Mouse (Mus musculus) ES-E14 (cell line): ENCODE results near the gene Rcan1.

ENCODE experiments used
- CHD2 ChIP-seq: IDR thresholded peaks from 2 replicates; pipeline ENCODE4 v1.6.1; 2014; ENCODE audit warnings: mild to moderate bottlenecking, low read depth, low read length, inconsistent platforms
- HCFC1 ChIP-seq: IDR thresholded peaks from 2 replicates; pipeline ENCODE4 v1.6.1; 2012; ENCODE audit warnings: low read length, inconsistent platforms, borderline replicate concordance; ENCODE audit not compliant: insufficient read depth
- ZC3H11A ChIP-seq: IDR thresholded peaks from 2 replicates; pipeline ENCODE4 v1.6.1; 2012; ENCODE audit warnings: low read depth, mild to moderate bottlenecking, inconsistent platforms, low read length, borderline replicate concordance
- ZNF384 ChIP-seq: IDR thresholded peaks from 2 replicates; pipeline ENCODE4 v1.6.1; 2012; ENCODE audit warnings: low read depth, low read length, inconsistent platforms

DNA sequence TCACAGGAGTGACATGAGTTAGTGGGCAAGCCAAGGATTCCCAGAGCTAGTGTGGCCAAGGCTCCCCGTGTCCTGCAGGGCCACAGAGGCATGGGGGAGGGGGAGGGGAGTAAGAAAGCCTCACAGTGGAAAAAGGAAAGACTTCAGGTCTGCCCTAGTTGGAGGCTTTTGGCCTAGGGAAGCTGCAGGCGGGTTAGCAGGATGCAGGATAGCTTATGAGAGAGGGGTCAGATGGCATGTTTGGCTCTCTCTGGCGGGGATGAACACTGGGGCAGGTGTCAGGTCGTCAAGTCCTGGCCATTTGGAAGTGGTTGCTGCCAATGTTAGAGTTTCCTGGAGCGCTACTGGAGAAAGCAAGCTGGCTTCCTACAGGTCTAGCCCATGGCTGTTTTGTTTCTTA, 99.0 kb downstream of the Rcan1 start:
- no peak for TF ChIP-seq CHD2
- TF ChIP-seq HCFC1: no peak
- TF ChIP-seq ZC3H11A: no peak
- TF ChIP-seq ZNF384: no peak
